Mouse (Mus musculus) lung, postnatal 36 days (tissue): ENCODE data around the gene Abcb5.
"Not testable (repeated sequence)": the region's sequence is repeated elsewhere in the genome, so short reads cannot be mapped to it uniquely, and the experiment has no call there.

ENCODE experiments used
- DNase-seq: peaks from one replicate; pipeline ENCODE4 v3.0.0; 2022; ENCODE audit warnings: mixed read lengths

Gene Abcb5

GRCm38 (mm10) chr12:118966321-118966720 lies at the start of gene Abcb5:
Gene Abcb5, minus strand, starts transcription at chr12:118966421.
- no peak for DNase-seq

GRCm38 (mm10) chr12:118999230-118999629 lies 33.0 kb upstream of the Abcb5 start:
- DNase-seq: no peak

- peak; percentile 18 for DNase-seq
Observed at GRCm38 (mm10) chr12:118994328-118995166, 28.3 kb upstream of the Abcb5 start.

- DNase-seq: no peak
Observed at GRCm38 (mm10) chr12:118984852-118985251, 18.6 kb upstream of the Abcb5 start.

DNA sequence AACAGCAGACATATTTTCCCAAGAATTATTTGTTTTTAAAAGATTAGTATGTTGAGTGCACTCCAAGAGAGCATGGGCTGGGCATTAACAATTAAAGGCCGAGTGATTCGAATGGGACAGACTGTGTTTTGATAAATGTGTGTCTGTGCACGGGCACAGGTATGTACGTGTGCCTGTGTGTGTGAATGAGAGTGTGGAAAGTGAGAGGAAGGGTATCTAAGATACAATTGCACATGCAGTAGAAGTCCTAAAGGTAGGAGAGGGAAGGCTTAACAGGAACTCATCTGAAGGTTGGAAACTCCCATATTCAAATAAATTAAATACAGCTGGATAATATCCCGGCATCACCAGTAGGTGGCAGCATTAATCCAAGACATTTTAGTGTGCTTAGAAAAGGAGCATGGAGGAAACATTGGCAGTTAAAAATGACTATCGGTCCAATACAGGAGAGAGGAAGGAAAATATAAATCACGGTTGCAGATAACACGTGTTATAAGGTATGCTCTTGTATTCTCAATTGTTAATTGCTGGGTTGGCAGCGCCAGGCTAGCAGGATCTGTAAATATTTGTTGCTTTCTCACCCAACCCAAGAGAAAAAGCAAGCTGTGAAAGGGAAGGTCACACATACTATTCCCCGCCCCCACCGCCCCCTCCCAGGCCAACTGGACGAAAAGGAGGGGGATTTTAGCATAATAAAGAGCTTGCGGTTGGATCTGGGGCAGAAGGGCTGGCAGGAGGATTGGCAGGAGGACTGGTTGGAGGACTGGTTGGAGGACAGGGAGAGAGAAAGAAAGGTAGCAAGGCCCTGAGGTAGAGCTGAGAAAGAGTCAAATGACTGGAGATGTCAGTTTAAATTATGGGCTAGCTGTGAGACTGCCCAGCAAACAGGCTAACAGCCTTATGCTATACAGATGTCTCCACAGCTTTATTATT lies 35.6 kb downstream of the Abcb5 start:
- peak; percentile 81 for DNase-seq

DNA sequence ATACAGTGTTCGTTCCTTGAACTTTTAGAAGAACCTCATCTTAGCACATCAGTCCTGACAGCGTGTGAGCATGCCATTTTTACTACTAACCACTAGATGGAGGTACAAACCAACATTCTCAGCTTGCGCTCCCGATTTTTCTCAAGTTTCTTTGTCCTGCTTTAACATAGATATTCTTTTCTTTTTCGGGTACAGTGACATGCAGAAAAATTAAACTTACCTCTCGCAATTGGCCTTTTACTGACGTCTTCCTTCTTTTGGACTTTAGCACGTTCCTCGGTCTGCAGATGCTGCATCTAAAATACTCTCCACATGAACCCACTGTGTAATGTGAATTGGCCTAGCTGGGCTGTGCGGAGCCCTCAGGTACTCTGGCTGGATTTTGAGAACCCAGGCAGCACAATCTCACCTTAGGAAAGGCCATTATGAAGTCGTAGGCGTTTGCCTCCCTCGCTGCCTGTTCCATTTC lies 39.4 kb downstream of the Abcb5 start:
- peak; percentile 16 for DNase-seq

GRCm38 (mm10) chr12:118923874-118924273 lies 42.3 kb downstream of the Abcb5 start:
- DNase-seq: not testable (repeated sequence)

- no peak for DNase-seq
Observed at GRCm38 (mm10) chr12:118917771-118918170, 48.5 kb downstream of the Abcb5 start.

GRCm38 (mm10) chr12:118910360-118910759 lies 55.9 kb downstream of the Abcb5 start:
- DNase-seq: no peak

- no peak for DNase-seq
Observed at GRCm38 (mm10) chr12:118902249-118902648, 64.0 kb downstream of the Abcb5 start.

- peak; percentile 71 for DNase-seq
Observed at GRCm38 (mm10) chr12:118887964-118888363, 78.3 kb downstream of the Abcb5 start.

- no peak for DNase-seq
Observed at GRCm38 (mm10) chr12:118882790-118883189, 83.4 kb downstream of the Abcb5 start.

GRCm38 (mm10) chr12:118872673-118873072 lies 93.5 kb downstream of the Abcb5 start:
- no peak for DNase-seq

DNA sequence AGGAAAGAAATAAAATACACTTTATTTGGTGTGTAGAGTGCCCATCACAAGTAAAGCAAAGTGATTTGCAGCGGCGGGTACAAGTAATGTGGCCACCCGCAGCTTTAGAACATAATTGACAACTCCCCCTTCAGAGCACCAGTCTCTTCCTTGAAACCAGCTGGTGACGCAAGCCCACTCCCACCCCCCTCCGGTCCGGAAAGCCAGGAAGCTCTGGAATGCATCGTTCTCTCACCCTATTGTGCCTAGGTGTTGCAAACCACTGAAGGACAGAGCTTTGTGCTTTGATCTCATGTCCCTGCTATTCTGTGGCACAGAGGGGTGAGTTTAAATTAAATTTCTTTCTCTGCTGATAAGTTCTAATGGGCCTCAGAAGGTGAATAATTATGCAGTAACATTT lies 110.1 kb downstream of the Abcb5 start:
- DNase-seq: no peak

DNA sequence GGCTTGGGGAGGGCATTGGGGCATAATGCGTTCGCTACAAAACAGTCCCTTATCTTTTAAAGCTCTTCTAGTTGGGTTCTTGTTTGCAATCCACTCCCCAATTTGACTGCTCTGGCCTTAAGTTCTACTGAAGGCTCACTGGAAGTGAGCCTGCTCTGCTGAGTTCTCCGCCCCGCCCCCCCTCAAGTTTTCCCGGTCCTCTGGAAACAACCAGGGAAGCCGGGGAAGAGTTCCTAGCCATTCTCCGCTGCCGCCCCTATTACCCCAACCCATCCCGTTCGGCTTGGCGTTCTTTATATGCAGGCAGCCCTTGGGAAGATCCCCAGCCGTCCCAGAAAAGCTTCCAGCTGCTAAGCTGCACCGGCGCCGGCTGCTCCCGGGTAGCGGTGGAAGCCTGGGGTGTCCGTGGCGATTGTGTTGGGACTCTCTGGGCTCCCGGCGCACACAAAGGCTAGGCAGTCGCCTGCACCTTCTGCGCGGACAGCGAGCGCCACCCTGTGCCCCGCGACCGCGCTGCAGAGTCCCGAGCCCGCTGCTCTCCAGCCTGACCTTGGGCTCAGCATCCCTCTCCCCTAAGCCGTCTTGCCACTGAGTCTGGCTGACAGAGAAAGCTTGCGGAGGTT lies 111.3 kb downstream of the Abcb5 start:
- peak; percentile 48 for DNase-seq

- DNase-seq: no peak
Observed at GRCm38 (mm10) chr12:118854401-118854800, 111.8 kb downstream of the Abcb5 start.

- no peak for DNase-seq
Observed at GRCm38 (mm10) chr12:118853331-118853730, 112.9 kb downstream of the Abcb5 start.

DNA sequence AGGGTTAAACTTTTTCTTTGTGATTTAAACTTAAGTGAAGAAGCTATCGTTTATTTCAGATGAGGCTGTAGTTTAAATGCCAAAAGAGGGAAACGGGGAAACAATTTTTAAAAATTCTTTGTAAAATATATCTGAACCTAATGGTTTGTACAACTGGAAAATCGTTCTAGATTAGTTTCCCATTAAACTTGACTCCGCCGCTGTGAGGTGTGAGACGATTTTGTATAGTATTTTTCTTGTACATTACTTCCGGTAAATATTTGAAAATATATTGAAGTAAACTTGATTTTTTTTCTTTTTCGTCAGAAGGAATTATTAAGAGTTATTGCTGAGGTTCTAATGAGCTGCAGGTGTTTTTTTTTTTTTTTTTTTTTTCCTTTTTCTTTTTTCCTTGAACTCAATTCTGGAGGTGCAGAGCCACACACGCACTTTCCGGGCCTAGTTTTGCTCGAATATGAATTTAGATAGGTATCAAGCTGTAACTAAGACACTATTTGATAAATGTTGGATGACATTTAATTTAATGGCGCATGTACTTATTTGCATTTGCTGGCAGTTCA lies 115.3 kb downstream of the Abcb5 start:
- DNase-seq: no peak

DNA sequence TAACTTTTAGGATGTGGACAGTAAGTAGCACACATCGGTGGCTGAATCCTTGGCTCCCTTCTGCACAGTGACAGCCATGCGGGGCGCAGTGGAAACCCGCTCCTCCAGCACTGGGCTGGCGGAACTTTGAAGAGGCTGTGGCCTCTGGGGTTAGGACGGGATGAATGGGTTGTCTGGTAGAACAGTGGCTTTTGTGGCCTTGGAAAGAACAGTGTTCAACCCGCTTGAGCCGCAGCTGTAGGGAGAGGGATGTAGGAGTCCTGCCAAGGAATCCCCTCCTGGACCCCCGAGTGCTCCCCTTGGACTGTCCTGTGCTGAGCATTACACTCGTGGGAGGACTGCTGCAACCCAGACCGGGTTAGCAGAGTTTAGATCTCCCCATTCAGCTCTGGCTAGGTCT lies 116.2 kb downstream of the Abcb5 start:
- no peak for DNase-seq

GRCm38 (mm10) chr12:118849203-118849861 lies 116.9 kb downstream of the Abcb5 start:
- no peak for DNase-seq

- DNase-seq: no peak
Observed at GRCm38 (mm10) chr12:118848496-118849202, 117.6 kb downstream of the Abcb5 start.
